Mouse (Mus musculus): ENCODE data around the gene Zfp36. TPM values are rescaled to one million over a fixed set of nuclear protein-coding genes. Genes with fewer than 3 reads are reported as not detected.

Zfp36 gene
- polyA plus RNA-seq, 1 experiment from 2014 or later: 7.4 TPM

GRCm38 (mm10) chr7:28373891-28374495 is 6.1 kb downstream of the Zfp36 start:
- 75% methylated on average over 7 of the region's 7 CpGs for WGBS (ENCODE audit: insufficient replicate concordance)
- H3K27ac ChIP-seq: peak overlapping the region; percentile 95
- peaks cover 15% of the 10 kb centered on the region for H3K36me3 ChIP-seq
- H3K4me2 ChIP-seq: peak overlapping the region; percentile 94; the same call in 1 of the 2 replicates
- H3K4me3 ChIP-seq: no peak overlapping the region
- H3K4me1 ChIP-seq: peaks cover 84% of the 10 kb centered on the region
- no peaks in the 10 kb centered on the region for H3K9me3 ChIP-seq (replicated peaks)
- peaks cover 18% of the 10 kb centered on the region for H3K27me3 ChIP-seq (replicated peaks)
- ATAC-seq: no peak
- H3K9ac ChIP-seq: no peak overlapping the region

- H3K9ac ChIP-seq: peak overlapping the region; percentile 68
- WGBS (ENCODE audit: insufficient replicate concordance): under 1% methylated on average over 9 of the region's 9 CpGs
- H3K4me3 ChIP-seq: peak overlapping the region; percentile 71
- peaks cover 23% of the 10 kb centered on the region for H3K36me3 ChIP-seq
- H3K4me2 ChIP-seq: peak overlapping the region; percentile 94
- peak overlapping the region; percentile 87 for H3K27ac ChIP-seq
- peaks cover 18% of the 10 kb centered on the region for H3K27me3 ChIP-seq (replicated peaks)
- peaks cover 76% of the 10 kb centered on the region for H3K4me1 ChIP-seq
- 0 out of 2 replicates have a peak, but pooled peaks have one; percentile 0 for ATAC-seq
- no peaks in the 10 kb centered on the region for H3K9me3 ChIP-seq (replicated peaks)
Observed at GRCm38 (mm10) chr7:28373131-28373581, 6.9 kb downstream of the Zfp36 start.

GRCm38 (mm10) chr7:28372251-28373108 is 7.6 kb downstream of the Zfp36 start, which contains the start of gene Plekhg2:
Gene Plekhg2 (minus strand): TSS chr7:28372599.
- peaks cover 24% of the 10 kb centered on the region for H3K36me3 ChIP-seq
- H3K27me3 ChIP-seq (replicated peaks): peaks cover 18% of the 10 kb centered on the region
- H3K9ac ChIP-seq: peak within 1 kb of the TSS; percentile 79
- peak within 1 kb of the TSS; percentile 87 for H3K27ac ChIP-seq
- WGBS (ENCODE audit: insufficient replicate concordance): under 1% methylated on average over 64 of the region's 66 CpGs
- no peaks in the 10 kb centered on the region for H3K9me3 ChIP-seq (replicated peaks)
- peaks cover 69% of the 10 kb centered on the region for H3K4me1 ChIP-seq
- H3K4me3 ChIP-seq: peak within 1 kb of the TSS; percentile 71
- peak within 1 kb of the TSS; percentile 94 for H3K4me2 ChIP-seq
- peak; percentile 85 for ATAC-seq

- Histone ChIP-seq H3K27me3 (replicated peaks) (peaks cover 18% of the 10 kb centered on the region), H3K4me3 (peak overlapping the region; percentile 71), H3K4me2 (peak overlapping the region; percentile 94), H3K9me3 (replicated peaks) (no peaks in the 10 kb centered on the region), H3K9ac (peak overlapping the region; percentile 79), H3K27ac (peak overlapping the region; percentile 87), H3K36me3 (peaks cover 28% of the 10 kb centered on the region), H3K4me1 (peaks cover 59% of the 10 kb centered on the region)
- WGBS (ENCODE audit: insufficient replicate concordance): 2% methylated on average over 33 of the region's 43 CpGs
- no peak for ATAC-seq
Observed at GRCm38 (mm10) chr7:28371514-28371989, 8.5 kb downstream of the Zfp36 start.

- Histone ChIP-seq H3K4me1 (peaks cover 54% of the 10 kb centered on the region), H3K4me2 (peak overlapping the region; percentile 94), H3K9ac (peak overlapping the region; percentile 79), H3K9me3 (replicated peaks) (no peaks in the 10 kb centered on the region), H3K27ac (peak overlapping the region; percentile 87), H3K4me3 (peak overlapping the region; percentile 71), H3K36me3 (peaks cover 30% of the 10 kb centered on the region), H3K27me3 (replicated peaks) (peaks cover 18% of the 10 kb centered on the region)
- no peak for ATAC-seq
- WGBS (ENCODE audit: insufficient replicate concordance): 15% methylated on average over 11 of the region's 11 CpGs
Observed at GRCm38 (mm10) chr7:28370977-28371513, 9.0 kb downstream of the Zfp36 start.

GRCm38 (mm10) chr7:28370051-28370450 is 10.0 kb downstream of the Zfp36 start:
- Histone ChIP-seq H3K36me3 (peaks cover 38% of the 10 kb centered on the region), H3K4me3 (peak overlapping the region; percentile 71; the same call in 1 of the 2 replicates), H3K9me3 (replicated peaks) (no peaks in the 10 kb centered on the region), H3K27ac (no peak overlapping the region), H3K27me3 (replicated peaks) (peaks cover 18% of the 10 kb centered on the region), H3K9ac (no peak overlapping the region), H3K4me1 (peaks cover 46% of the 10 kb centered on the region), H3K4me2 (peak overlapping the region; percentile 94; the same call in 1 of the 2 replicates)
- ATAC-seq: no peak
- 86% methylated on average over 14 of the region's 14 CpGs for WGBS (ENCODE audit: insufficient replicate concordance)

- H3K4me2 ChIP-seq: no peak overlapping the region
- H3K4me3 ChIP-seq: no peak overlapping the region
- ATAC-seq: no peak
- H3K36me3 ChIP-seq: peaks cover 52% of the 10 kb centered on the region
- H3K27me3 ChIP-seq (replicated peaks): peaks cover 18% of the 10 kb centered on the region
- no peak overlapping the region for H3K27ac ChIP-seq
- WGBS (ENCODE audit: insufficient replicate concordance): 81% methylated on average over 16 of the region's 16 CpGs
- H3K4me1 ChIP-seq: peaks cover 30% of the 10 kb centered on the region
- H3K9ac ChIP-seq: no peak overlapping the region
- no peaks in the 10 kb centered on the region for H3K9me3 ChIP-seq (replicated peaks)
Observed at GRCm38 (mm10) chr7:28368276-28368920, 11.7 kb downstream of the Zfp36 start.

- no peak for ATAC-seq
Observed at GRCm38 (mm10) chr7:28367663-28368275, 12.3 kb downstream of the Zfp36 start.

GRCm38 (mm10) chr7:28362441-28363060 is 17.5 kb downstream of the Zfp36 start:
- Histone ChIP-seq H3K36me3 (peaks cover 69% of the 10 kb centered on the region), H3K27me3 (replicated peaks) (no peaks in the 10 kb centered on the region), H3K4me1 (peaks cover 18% of the 10 kb centered on the region), H3K9me3 (replicated peaks) (no peaks in the 10 kb centered on the region), H3K9ac (no peak overlapping the region; the same call in 1 of the 2 replicates), H3K4me2 (no peak overlapping the region), H3K27ac (no peak overlapping the region), H3K4me3 (no peak overlapping the region)
- ATAC-seq: no peak
- WGBS (ENCODE audit: insufficient replicate concordance): 69% methylated on average over 16 of the region's 16 CpGs

More at GRCm38 (mm10) chr7:28367663-28368275, 12.3 kb downstream of the Zfp36 start:
- Histone ChIP-seq H3K4me1 (peaks cover 27% of the 10 kb centered on the region), H3K27ac (no peak overlapping the region), H3K4me3 (no peak overlapping the region), H3K36me3 (peaks cover 53% of the 10 kb centered on the region), H3K9ac (no peak overlapping the region), H3K9me3 (replicated peaks) (no peaks in the 10 kb centered on the region), H3K4me2 (no peak overlapping the region), H3K27me3 (replicated peaks) (peaks cover 18% of the 10 kb centered on the region)
- 81% methylated on average over 16 of the region's 16 CpGs for WGBS (ENCODE audit: insufficient replicate concordance)

- peaks cover 63% of the 10 kb centered on the region for H3K36me3 ChIP-seq
- H3K27me3 ChIP-seq (replicated peaks): no peaks in the 10 kb centered on the region
- H3K9me3 ChIP-seq (replicated peaks): no peaks in the 10 kb centered on the region
- WGBS (ENCODE audit: insufficient replicate concordance): 77% methylated on average over 20 of the region's 20 CpGs
- no peak overlapping the region for H3K9ac ChIP-seq
- ATAC-seq: no peak
- no peak overlapping the region for H3K4me2 ChIP-seq
- peaks cover 26% of the 10 kb centered on the region for H3K4me1 ChIP-seq
- H3K27ac ChIP-seq: no peak overlapping the region
- H3K4me3 ChIP-seq: no peak overlapping the region
Observed at GRCm38 (mm10) chr7:28361647-28362341, 18.3 kb downstream of the Zfp36 start.
